Mouse (Mus musculus): Measurements from ENCODE around the gene Zcchc14. TPM values are rescaled to one million over a fixed set of nuclear protein-coding genes. Genes with fewer than 3 reads are reported as not detected.
"Not testable (repeated sequence)": the region's sequence is repeated elsewhere in the genome, so short reads cannot be mapped to it uniquely, and the experiment has no call there.

Gene Zcchc14
- polyA plus RNA-seq, 1 experiment from 2014 or later, result 19.0 TPM

DNA sequence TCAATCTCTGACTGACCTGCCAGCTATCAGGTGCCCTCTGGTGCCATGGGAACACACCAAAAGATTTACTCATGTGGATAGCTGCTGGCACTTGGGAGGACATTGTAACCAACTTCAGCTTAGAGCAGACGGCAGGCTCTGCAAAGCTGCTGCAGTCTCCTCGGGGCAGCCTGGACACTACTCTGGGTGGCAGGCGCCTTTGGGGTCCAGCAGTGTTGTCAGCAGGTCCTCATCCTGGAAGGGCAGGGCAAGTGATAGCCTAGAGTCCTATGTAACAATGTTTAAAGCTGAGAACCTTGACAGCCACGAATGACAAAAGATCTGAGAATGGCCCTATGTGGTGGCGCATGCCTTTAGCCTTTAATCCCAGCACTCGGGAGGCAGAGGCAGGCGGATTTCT lies 54.5 kb downstream of the Zcchc14 start:
- no peak for DNase-seq (ENCODE audit: low spot score)
- no peaks in the 10 kb centered on the region for H3K27me3 ChIP-seq (ENCODE audit: control insufficient read depth, insufficient read depth, low read length)
- ATAC-seq (ENCODE audit: insufficient number of reproducible peaks, low FRiP score, low TSS enrichment, low read depth), result no peak
- no peak overlapping the region for H3K9ac ChIP-seq (ENCODE audit: low read length)
- WGBS, result 88% methylated on average over 7 of the region's 7 CpGs
- H3K27ac ChIP-seq (replicated peaks; ENCODE audit: low read depth, low read length), result no peak overlapping the region
- H3K4me1 ChIP-seq (ENCODE audit: control insufficient read depth, insufficient read depth, low read length), result no peaks in the 10 kb centered on the region
- no peak overlapping the region for H3K4me2 ChIP-seq (ENCODE audit: low read depth, severe bottlenecking)
- no peaks in the 10 kb centered on the region for H3K9me3 ChIP-seq (ENCODE audit: control insufficient read depth, low read length)
- H3K36me3 ChIP-seq (ENCODE audit: control insufficient read depth, insufficient read depth, low read length), result peaks cover 13% of the 10 kb centered on the region; the same call in 1 of the 2 replicates
- H3K4me3 ChIP-seq (ENCODE audit: low read depth, low read length), result no peak overlapping the region

GRCm38 (mm10) chr8:121597492-121597891 lies 55.2 kb downstream of the Zcchc14 start:
- H3K27me3 ChIP-seq (ENCODE audit: control insufficient read depth, insufficient read depth, low read length); H3K9me3 ChIP-seq (ENCODE audit: control insufficient read depth, low read length); H3K9ac ChIP-seq (ENCODE audit: low read length); DNase-seq (ENCODE audit: low spot score); H3K4me3 ChIP-seq (ENCODE audit: low read depth, low read length); H3K4me1 ChIP-seq (ENCODE audit: control insufficient read depth, insufficient read depth, low read length); ATAC-seq (ENCODE audit: insufficient number of reproducible peaks, low FRiP score, low TSS enrichment, low read depth); H3K4me2 ChIP-seq (ENCODE audit: low read depth, severe bottlenecking); H3K27ac ChIP-seq (replicated peaks; ENCODE audit: low read depth, low read length): not testable (repeated sequence)
- H3K36me3 ChIP-seq (ENCODE audit: control insufficient read depth, insufficient read depth, low read length), result peaks cover 12% of the 10 kb centered on the region; the same call in 1 of the 2 replicates
- 86% methylated on average over 2 of the region's 2 CpGs for WGBS

DNA sequence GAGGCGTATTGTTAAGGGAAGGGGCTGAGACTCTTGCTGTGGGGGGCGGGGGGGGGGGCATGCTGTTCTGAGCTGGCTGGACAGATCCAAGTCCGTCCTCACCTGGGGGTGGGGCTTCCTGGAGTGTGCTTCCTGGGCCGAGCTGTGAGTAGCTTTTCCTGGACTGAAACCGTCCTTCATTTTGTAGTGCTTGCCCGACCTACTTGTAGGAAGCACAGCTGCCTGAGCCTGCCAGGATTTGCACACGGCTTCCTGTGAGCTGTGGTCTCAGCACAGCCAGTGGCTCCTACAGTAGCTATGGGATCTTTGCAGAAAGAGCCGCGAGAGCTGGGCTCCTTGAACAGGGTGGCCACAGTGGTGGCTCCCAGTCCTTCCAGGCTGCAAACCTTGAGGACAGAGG lies 58.7 kb downstream of the Zcchc14 start:
- Histone ChIP-seq H3K9ac (ENCODE audit: low read length) (no peak overlapping the region), H3K4me2 (ENCODE audit: low read depth, severe bottlenecking) (no peak overlapping the region), H3K4me3 (ENCODE audit: low read depth, low read length) (no peak overlapping the region), H3K27ac (replicated peaks; ENCODE audit: low read depth, low read length) (no peak overlapping the region), H3K9me3 (ENCODE audit: control insufficient read depth, low read length) (no peaks in the 10 kb centered on the region), H3K4me1 (ENCODE audit: control insufficient read depth, insufficient read depth, low read length) (peaks cover 13% of the 10 kb centered on the region), H3K36me3 (ENCODE audit: control insufficient read depth, insufficient read depth, low read length) (peaks cover 4% of the 10 kb centered on the region; the same call in 1 of the 2 replicates), H3K27me3 (ENCODE audit: control insufficient read depth, insufficient read depth, low read length) (no peaks in the 10 kb centered on the region)
- WGBS, result 86% methylated on average over 9 of the region's 9 CpGs
- no peak for ATAC-seq (ENCODE audit: insufficient number of reproducible peaks, low FRiP score, low TSS enrichment, low read depth)
- DNase-seq (ENCODE audit: low spot score), result no peak

DNA sequence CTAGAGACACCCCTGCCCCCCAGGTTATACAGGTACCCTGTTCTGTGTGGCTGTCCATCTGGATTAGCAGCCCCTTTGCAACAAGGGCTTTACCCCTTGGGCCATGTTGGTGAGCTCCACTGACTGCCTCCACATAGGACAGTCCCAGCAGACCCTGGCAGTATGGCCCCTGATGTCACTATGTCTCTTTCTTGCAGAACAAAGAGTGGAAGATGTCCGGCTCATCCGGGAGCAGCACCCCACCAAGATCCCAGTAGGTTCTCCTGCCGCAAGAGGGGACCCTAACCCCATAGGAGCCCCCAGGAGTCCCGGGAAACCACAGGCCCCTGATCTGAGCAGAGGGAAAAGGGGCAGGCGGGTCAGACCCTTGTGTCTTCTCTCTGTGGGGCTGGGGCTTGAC lies 59.4 kb downstream of the Zcchc14 start:
- H3K4me2 ChIP-seq (ENCODE audit: low read depth, severe bottlenecking), result no peak overlapping the region
- H3K9ac ChIP-seq (ENCODE audit: low read length), result no peak overlapping the region
- peaks cover 4% of the 10 kb centered on the region; the same call in 1 of the 2 replicates for H3K36me3 ChIP-seq (ENCODE audit: control insufficient read depth, insufficient read depth, low read length)
- no peaks in the 10 kb centered on the region for H3K9me3 ChIP-seq (ENCODE audit: control insufficient read depth, low read length)
- no peaks in the 10 kb centered on the region for H3K27me3 ChIP-seq (ENCODE audit: control insufficient read depth, insufficient read depth, low read length)
- no peak overlapping the region for H3K27ac ChIP-seq (replicated peaks; ENCODE audit: low read depth, low read length)
- peaks cover 13% of the 10 kb centered on the region for H3K4me1 ChIP-seq (ENCODE audit: control insufficient read depth, insufficient read depth, low read length)
- DNase-seq (ENCODE audit: low spot score), result no peak
- no peak for ATAC-seq (ENCODE audit: insufficient number of reproducible peaks, low FRiP score, low TSS enrichment, low read depth)
- H3K4me3 ChIP-seq (ENCODE audit: low read depth, low read length), result no peak overlapping the region
- 94% methylated on average over 5 of the region's 5 CpGs for WGBS

DNA sequence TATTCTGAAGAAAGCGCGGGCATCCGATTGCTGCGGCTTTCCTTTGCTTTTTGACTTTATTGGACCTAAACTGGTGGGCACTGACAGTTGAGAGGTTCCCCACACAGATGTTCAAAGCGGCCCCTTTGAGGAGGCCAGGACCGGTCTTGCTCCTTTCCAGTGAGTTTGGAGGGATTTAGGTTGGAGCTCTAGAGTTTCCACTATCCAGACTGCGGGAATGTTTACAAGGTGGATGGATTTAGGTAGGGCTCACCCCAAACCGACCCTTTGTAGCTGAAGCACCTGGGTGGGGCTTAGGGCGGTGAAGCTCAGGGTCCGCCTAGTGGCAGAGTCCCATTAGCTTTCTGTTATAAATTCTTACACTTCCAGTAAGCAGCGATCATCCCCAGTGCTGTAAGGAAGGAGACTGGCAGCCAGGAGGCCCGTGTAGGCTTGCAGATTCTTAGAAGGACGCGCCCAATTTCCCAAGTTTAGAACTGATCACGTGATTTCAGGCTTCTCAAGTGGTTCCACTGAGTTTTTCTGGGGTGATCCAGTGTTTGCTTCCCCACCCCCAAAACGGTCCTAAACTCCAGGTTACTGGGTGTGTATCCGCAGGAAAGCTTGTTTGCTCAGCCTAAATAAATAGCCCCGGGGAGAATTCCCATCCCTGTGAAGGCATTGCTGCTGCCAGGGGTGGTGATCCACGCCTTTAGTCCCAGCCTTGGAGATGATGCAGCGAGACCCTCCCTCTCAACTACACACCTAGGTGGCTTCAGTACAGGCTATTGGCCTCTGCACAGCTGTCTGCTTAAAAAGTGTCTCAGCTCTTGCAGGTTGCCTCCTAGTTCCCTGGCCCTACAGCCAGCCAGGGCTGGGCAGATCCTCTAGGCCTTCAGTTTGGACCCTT lies 61.3 kb downstream of the Zcchc14 start:
- Histone ChIP-seq H3K4me2 (ENCODE audit: low read depth, severe bottlenecking) (peak overlapping the region; percentile 85), H3K27me3 (ENCODE audit: control insufficient read depth, insufficient read depth, low read length) (no peaks in the 10 kb centered on the region), H3K9me3 (ENCODE audit: control insufficient read depth, low read length) (no peaks in the 10 kb centered on the region), H3K9ac (ENCODE audit: low read length) (peak overlapping the region; percentile 82), H3K36me3 (ENCODE audit: control insufficient read depth, insufficient read depth, low read length) (peaks cover 4% of the 10 kb centered on the region; the same call in 1 of the 2 replicates), H3K4me3 (ENCODE audit: low read depth, low read length) (peak overlapping the region; percentile 89), H3K27ac (replicated peaks; ENCODE audit: low read depth, low read length) (no peak overlapping the region), H3K4me1 (ENCODE audit: control insufficient read depth, insufficient read depth, low read length) (peaks cover 13% of the 10 kb centered on the region)
- DNase-seq (ENCODE audit: low spot score), result peak; percentile 50
- 17% methylated on average over 20 of the region's 20 CpGs for WGBS
- no peak for ATAC-seq (ENCODE audit: insufficient number of reproducible peaks, low FRiP score, low TSS enrichment, low read depth)

- Histone ChIP-seq H3K9me3 (ENCODE audit: control insufficient read depth, low read length) (no peaks in the 10 kb centered on the region), H3K4me2 (ENCODE audit: low read depth, severe bottlenecking) (peak within 1 kb of the TSS; percentile 85), H3K4me3 (ENCODE audit: low read depth, low read length) (peak within 1 kb of the TSS; percentile 89), H3K27me3 (ENCODE audit: control insufficient read depth, insufficient read depth, low read length) (no peaks in the 10 kb centered on the region), H3K36me3 (ENCODE audit: control insufficient read depth, insufficient read depth, low read length) (peaks cover 4% of the 10 kb centered on the region; the same call in 1 of the 2 replicates), H3K4me1 (ENCODE audit: control insufficient read depth, insufficient read depth, low read length) (peaks cover 13% of the 10 kb centered on the region), H3K9ac (ENCODE audit: low read length) (peak within 1 kb of the TSS; percentile 82), H3K27ac (replicated peaks; ENCODE audit: low read depth, low read length) (no peak within 1 kb of the TSS)
- peak; percentile 95 for DNase-seq (ENCODE audit: low spot score)
- WGBS, result under 1% methylated on average over 94 of the region's 94 CpGs
- ATAC-seq (ENCODE audit: insufficient number of reproducible peaks, low FRiP score, low TSS enrichment, low read depth), result peak; percentile 82
These were observed 62.2 kb downstream of the Zcchc14 start, which contains the start of gene Map1lc3b for GRCm38 (mm10) chr8:121590203-121591177. Gene Map1lc3b (plus strand): TSS chr8:121590361.

DNA sequence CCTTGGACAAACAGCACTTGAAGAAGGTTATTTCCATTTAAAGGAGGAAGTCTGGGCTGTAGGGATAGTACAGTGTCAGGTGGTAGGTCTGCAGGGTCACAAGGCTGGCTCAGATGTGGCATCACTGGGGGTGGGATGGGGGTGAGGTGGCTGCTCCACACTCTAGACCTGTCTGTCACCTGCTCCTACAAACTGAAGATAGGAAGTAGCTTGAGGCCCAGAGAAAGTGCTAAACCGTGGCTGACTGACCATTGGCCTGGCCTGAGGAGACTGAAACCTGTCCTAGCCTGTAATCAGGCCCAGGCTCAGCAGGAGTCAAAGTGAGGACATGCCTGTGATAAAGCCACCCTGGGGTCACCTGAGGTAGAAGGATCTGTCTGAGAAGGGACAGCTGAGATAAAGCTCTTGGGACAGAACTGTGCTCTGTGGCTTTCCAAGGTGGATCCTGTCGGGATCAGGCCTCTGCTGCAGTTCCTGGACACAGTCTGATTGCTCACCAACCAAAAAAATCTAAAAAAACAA lies 63.4 kb downstream of the Zcchc14 start:
- H3K4me1 ChIP-seq (ENCODE audit: control insufficient read depth, insufficient read depth, low read length), result peaks cover 13% of the 10 kb centered on the region
- H3K36me3 ChIP-seq (ENCODE audit: control insufficient read depth, insufficient read depth, low read length), result peaks cover 2% of the 10 kb centered on the region; the same call in 1 of the 2 replicates
- peak overlapping the region; percentile 22; the same call in 1 of the 2 replicates for H3K9ac ChIP-seq (ENCODE audit: low read length)
- WGBS, result 46% methylated on average over 2 of the region's 2 CpGs
- DNase-seq (ENCODE audit: low spot score) (no peak), ATAC-seq (ENCODE audit: insufficient number of reproducible peaks, low FRiP score, low TSS enrichment, low read depth) (no peak)
- H3K9me3 ChIP-seq (ENCODE audit: control insufficient read depth, low read length), result no peaks in the 10 kb centered on the region
- no peak overlapping the region for H3K4me2 ChIP-seq (ENCODE audit: low read depth, severe bottlenecking)
- H3K27me3 ChIP-seq (ENCODE audit: control insufficient read depth, insufficient read depth, low read length), result no peaks in the 10 kb centered on the region
- no peak overlapping the region for H3K27ac ChIP-seq (replicated peaks; ENCODE audit: low read depth, low read length)
- H3K4me3 ChIP-seq (ENCODE audit: low read depth, low read length), result no peak overlapping the region

- Histone ChIP-seq H3K27ac (replicated peaks; ENCODE audit: low read depth, low read length) (no peak overlapping the region), H3K4me1 (ENCODE audit: control insufficient read depth, insufficient read depth, low read length) (peaks cover 13% of the 10 kb centered on the region), H3K4me2 (ENCODE audit: low read depth, severe bottlenecking) (no peak overlapping the region), H3K9me3 (ENCODE audit: control insufficient read depth, low read length) (no peaks in the 10 kb centered on the region), H3K27me3 (ENCODE audit: control insufficient read depth, insufficient read depth, low read length) (no peaks in the 10 kb centered on the region), H3K36me3 (ENCODE audit: control insufficient read depth, insufficient read depth, low read length) (no peaks in the 10 kb centered on the region; the same call in 1 of the 2 replicates), H3K9ac (ENCODE audit: low read length) (no peak overlapping the region), H3K4me3 (ENCODE audit: low read depth, low read length) (no peak overlapping the region)
- WGBS, result 88% methylated on average over 4 of the region's 4 CpGs
- DNase-seq (ENCODE audit: low spot score) (no peak), ATAC-seq (ENCODE audit: insufficient number of reproducible peaks, low FRiP score, low TSS enrichment, low read depth) (no peak)
These were observed 64.0 kb downstream of the Zcchc14 start for GRCm38 (mm10) chr8:121588750-121589149.

All from limb, embryonic 11.5 days (tissue).